Mouse (Mus musculus): ENCODE data around the gene Gm28919. TPM values are rescaled to one million over a fixed set of nuclear protein-coding genes. Genes with fewer than 3 reads are reported as not detected.
"Not testable (repeated sequence)": the region's sequence is repeated elsewhere in the genome, so short reads cannot be mapped to it uniquely, and the experiment has no call there.

Gene Gm28919
- not detected for total RNA-seq (2021)
- long read RNA-seq: 0 reads

GRCm38 (mm10) chrY:6583246-6583645 lies at the start of gene Gm28919:
Gene Gm28919, plus strand, starts transcription at chrY:6583546.
- not testable (repeated sequence) for DNase-seq (ENCODE audit: low spot score in 2 of 2)

Other genes starting within 250 kb of the Gm28919 start
- gene Gm21719, start 99.3 kb downstream of the Gm28919 start, total RNA-seq (2021): not detected